Mouse (Mus musculus): ENCODE measurements at regions not wholly inside any gene's neighbourhood (a gene's known extent, or its start where the extent isn't known, plus 50 kb on each side); places are given as distances from the start of the nearest gene placed in this dataset.

GRCm38 (mm10) chr13:52017598-52018190, 171.2 kb downstream of the Gadd45g start:
- DNase-seq, result peak; percentile 34 to 70

- no peak for DNase-seq
Observed at GRCm38 (mm10) chr13:52019647-52020046, 173.2 kb downstream of the Gadd45g start.

GRCm38 (mm10) chr13:52021150-52021549, 174.7 kb downstream of the Gadd45g start:
- no peak for DNase-seq

DNA sequence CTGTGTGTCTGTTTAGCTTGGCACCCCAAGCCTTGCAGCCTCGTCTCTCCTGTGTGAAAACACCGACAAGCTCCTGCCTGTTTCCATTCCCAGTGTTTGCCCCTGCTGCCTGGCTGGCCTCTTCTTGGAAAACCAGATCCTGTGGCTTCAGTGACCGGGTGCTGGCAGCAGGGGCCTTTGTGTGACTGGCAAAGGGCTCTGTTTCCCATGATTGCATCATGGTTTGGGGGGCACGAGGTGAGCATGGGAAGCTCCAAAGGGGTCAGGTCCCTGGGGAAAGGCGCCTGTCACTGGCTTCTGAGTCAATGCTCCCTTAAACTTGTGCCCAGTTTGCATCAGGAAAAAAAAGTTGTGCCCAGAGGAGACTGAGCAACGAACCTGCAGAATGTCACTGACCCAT, 175.3 kb downstream of the Gadd45g start:
- DNase-seq, result no peak

GRCm38 (mm10) chr13:52022529-52022928, 176.1 kb downstream of the Gadd45g start:
- DNase-seq, result no peak

DNA sequence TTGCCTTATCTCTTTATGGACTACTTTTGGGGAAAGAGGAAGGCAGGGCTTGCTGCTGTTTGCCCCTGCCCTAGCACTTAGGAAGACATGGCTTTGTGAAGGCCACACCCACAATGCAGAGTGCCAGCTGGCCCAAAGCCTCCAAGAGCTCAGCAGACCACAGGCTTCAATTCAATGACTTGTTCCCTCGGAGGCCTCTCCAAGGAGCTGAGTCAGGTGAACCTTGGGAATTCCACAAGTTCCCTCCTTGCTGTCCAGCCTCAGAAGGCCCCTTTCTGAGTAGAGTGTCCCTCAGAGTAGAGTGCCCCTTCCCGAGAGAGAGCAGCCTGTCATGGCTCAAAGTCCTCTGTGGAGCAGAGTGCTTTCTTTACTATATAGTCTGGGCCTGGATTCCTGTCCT, 177.9 kb downstream of the Gadd45g start:
- no peak for DNase-seq

DNA sequence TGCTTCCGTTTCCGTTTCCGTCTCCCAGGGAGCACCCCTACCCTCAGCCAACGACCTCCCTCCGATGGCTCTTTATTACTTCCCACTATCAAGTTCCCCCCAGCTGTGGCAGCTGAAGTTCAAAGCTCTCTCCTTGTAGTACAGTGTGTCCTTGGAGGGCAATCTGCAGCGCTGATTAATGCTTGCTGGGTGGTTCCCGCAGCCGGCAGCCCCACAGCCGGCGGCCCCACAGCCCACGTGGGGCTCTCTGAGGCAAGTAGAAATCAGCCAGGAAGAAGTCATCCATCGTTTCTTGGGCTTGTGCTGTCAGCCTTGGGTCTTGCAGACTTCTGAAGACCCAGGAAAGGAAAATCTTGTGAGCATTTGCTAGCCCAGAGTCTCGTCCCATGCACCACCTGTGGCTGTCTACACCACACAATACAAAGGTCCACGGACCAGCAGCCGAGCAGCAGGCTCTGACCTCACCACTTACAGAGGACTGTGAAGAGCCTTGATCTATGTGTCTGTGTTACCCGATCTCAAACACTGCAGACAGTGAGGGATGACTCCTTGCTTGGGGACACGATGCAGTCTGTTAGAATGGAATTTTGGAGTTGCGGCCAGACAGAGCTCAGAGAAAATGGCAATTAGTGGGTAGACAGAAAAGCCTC, 178.5 kb downstream of the Gadd45g start:
- DNase-seq, result no peak

- peak in 1 of 2 experiments; percentile 41 for DNase-seq
Observed at GRCm38 (mm10) chr13:52025482-52025848, 179.0 kb downstream of the Gadd45g start.

GRCm38 (mm10) chr13:52026291-52026690, 179.8 kb downstream of the Gadd45g start:
- DNase-seq, result no peak

DNA sequence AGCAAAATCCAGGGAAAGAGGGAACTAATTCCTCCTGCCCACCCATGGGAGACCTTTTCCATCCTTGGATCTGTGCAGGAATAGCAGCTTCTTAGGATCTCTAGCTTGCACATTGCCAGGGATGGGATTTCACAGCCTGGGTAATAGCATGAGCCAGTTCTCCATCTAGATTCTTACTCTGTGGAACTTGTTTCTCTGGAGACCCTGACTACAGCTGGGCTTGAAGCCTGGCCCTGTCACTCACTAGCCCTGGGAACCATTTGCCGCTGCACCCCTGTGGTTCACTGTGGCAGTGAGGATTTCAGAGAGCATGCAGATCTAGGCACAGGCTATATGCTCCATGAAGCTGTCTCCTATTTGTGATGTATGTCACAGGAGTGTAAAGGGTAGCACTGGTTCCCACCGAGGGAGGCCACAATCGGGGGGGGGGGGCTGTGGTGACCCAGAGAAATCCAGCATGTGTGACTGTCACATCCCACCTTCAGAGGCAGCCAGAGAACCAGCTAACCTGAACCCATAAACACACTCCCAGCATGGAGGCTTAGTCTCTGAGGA, 183.5 kb downstream of the Gadd45g start:
- no peak for DNase-seq

DNA sequence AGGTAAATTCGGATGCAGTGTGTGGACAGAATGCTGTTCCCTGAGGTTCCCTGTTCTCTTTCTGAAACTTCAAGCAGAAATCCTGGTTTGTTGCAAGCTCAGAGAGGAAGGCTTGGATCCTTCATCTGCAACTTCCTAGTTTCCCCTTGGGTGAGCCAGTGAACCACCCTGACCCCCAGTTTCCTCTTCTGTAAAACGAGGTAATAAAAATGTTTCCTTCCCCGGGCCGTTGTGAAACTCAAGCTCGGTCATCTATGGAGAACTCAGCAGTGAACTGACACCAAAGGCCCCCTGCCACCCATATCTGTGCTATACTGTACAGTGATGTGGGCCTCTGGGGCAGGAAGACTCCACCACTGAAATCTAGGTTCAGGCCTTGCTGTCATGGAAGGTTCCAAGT, 185.0 kb downstream of the Gadd45g start:
- DNase-seq, result no peak

- no peak for DNase-seq
Observed at GRCm38 (mm10) chr13:52035731-52036130, 189.3 kb downstream of the Gadd45g start.

DNA sequence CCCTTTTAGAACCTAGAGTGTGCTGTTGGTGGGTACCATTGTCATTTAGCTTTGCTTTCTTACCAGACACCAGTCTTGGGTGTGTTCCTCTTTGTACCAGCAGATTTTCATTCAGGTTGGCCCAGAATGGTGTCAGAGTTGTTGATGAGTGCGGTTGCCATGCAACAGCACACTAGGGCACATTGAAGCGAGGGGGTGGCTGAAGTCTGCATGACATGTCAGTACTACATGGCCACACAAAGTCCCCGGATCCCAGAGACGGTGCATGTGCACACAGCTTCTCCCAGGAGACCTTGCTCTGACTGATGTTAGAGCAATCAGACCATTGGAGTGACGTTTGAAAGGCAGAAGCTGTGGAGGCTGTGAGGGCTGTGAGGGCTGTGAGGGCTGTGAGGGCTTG, 189.9 kb downstream of the Gadd45g start:
- no peak for DNase-seq

- no peak for DNase-seq
Observed at GRCm38 (mm10) chr13:52037218-52037617, 190.7 kb downstream of the Gadd45g start.

DNA sequence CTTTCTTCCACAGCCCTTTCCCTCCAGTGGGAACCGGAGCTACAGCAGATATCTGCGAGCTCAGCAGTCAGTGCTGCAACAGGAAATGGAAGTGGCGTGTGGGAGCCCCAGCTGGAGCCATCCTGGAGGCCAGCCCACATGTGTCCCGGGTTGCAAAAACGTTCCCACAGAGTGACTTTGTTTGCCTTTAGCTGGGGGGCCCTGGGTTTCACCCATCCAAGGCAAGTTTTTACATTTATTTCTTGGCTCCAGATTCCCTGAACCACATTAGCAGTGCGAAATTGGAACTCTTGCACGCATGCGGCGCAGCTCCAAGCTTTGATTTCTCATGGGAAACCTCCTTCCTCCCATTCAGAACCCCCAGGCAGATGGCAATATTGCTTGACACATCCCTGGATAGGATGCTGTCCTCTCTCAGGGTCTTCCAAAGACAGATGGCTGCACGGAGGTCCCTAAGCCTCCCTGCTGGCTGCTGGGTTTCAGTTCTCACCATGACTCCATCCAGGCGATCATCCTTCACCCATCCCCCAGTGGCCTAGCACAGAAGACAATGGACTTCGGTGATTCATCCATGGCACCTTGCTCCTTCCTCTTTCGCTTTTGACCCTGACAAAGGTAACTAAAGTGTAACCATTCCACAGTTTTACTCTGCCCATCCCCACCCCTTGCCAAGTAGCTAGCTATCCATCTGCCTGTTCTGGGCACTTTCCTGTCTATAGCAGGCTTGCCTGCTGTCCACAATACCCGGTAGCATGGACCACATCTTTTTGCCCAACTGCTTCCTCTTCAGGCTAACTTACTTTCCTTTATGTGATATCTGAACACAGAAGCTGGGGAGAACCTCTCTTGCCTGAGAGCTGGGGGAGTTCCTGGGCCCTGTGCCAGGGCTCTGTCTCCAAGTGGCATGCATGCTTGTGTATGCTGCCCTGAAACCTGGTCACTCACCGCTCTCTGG, 195.3 kb downstream of the Gadd45g start:
- DNase-seq, result peak; percentile 56 to 63

GRCm38 (mm10) chr13:52042867-52043266, 196.4 kb downstream of the Gadd45g start:
- DNase-seq, result no peak

- no peak for DNase-seq
Observed at GRCm38 (mm10) chr13:52043916-52044315, 197.4 kb downstream of the Gadd45g start.

- DNase-seq, result peak; percentile 22 to 36
Observed at GRCm38 (mm10) chr13:52045349-52045748, 198.9 kb downstream of the Gadd45g start.

- peak in 1 of 2 experiments; percentile 12 for DNase-seq
Observed at GRCm38 (mm10) chr13:52046020-52046419, 199.5 kb downstream of the Gadd45g start.

DNA sequence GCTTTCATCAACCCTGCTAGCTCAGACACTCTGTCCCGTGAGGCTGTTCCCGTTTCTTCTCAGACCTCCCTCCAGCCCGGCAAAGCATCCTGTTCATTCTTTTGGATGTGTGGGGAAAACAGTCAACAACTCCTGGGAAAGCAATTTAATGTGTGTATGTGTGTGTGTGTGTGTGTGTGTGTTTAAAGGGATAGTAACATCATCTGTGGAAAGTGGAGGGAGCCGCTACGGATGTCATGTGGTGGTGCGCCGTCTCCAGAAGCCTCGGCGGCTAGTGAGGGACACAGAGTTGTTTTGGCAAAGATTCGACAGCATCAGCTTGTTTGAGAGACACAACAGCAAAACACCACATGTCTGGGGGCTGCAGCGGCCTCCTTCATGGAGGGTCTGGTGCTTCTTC, 200.2 kb downstream of the Gadd45g start:
- no peak for DNase-seq

GRCm38 (mm10) chr13:52047937-52048336, 201.5 kb downstream of the Gadd45g start:
- DNase-seq, result no peak

DNA sequence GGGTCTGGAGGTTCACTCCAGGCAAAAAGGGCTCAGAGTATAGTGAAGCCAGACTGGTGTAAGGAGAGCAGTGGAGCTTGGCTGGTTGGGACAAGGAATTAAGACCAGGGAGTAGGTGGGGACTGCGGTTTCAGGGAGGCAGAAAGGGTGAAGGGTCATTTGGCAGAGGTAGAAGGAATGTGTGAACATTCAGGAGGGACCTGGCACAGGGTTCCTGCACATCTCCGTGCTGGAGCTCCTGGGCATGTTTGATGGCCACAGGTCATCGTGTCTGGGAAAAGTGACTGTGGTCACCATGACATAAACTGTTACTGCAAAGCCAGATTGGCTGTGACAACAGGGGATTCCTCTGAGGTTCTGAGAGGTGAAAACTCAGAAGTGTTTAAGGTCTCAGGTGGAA, 202.3 kb downstream of the Gadd45g start:
- DNase-seq, result no peak

GRCm38 (mm10) chr13:52049249-52049648, 202.8 kb downstream of the Gadd45g start:
- DNase-seq, result no peak
